Mouse (Mus musculus) bone marrow macrophage, adult 2 months (primary cell): Measurements from ENCODE around the gene Def6.

Source experiments
- CTCF ChIP-seq: IDR thresholded peaks from 2 replicates; pipeline ENCODE4 v1.5.1; 2012; ENCODE audit warnings: low read depth, mild to moderate bottlenecking, low read length, moderate library complexity
- POLR2A ChIP-seq: IDR thresholded peaks from 2 replicates; pipeline ENCODE4 v1.6.1; 2012; ENCODE audit warnings: mild to moderate bottlenecking, low read depth, low read length, borderline replicate concordance

DNA sequence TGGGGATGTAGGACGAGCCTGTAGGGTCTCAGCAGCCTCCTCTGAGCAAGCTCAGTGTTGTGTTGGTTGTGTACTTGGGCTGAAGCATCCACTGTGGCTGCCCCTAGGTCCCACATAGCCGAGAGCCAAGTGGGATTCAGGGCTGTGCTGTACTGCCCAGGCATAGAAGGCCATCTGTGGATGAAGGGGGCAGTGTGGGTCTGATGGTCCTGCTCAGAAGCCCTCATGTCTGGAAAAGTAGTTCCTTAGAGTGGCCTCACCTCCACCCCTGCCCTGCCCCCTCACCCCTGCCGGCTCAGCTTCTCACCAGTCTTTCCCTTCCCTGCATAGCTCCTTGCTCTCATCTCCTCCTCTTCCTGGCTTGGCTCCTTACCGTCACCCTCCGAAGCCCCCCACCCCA is 48.1 kb downstream of the Def6 start:
- TF ChIP-seq CTCF (no peak), POLR2A (no peak)
